Mouse (Mus musculus): ENCODE results near the gene Foxg1.

Gene Foxg1

GRCm38 (mm10) chr12:49389666-49390065 is 7.2 kb downstream of the Foxg1 start:
- H3K36me3 ChIP-seq (ENCODE audit: insufficient read depth, low read length) = no peaks in the 10 kb centered on the region
- no peak overlapping the region for H3K4me3 ChIP-seq (replicated peaks; ENCODE audit: low read length)

GRCm38 (mm10) chr12:49390257-49390656 is 7.8 kb downstream of the Foxg1 start:
- Histone ChIP-seq H3K27me3 (ENCODE audit: insufficient read depth, low read length) (peaks cover 64% of the 10 kb centered on the region), H3K4me3 (replicated peaks; ENCODE audit: low read length) (no peak overlapping the region), H3K36me3 (ENCODE audit: insufficient read depth, low read length) (no peaks in the 10 kb centered on the region), H3K4me1 (replicated peaks; ENCODE audit: low read depth, low read length) (peaks cover 11% of the 10 kb centered on the region), H3K9me3 (ENCODE audit: low read length) (no peaks in the 10 kb centered on the region)
- TF ChIP-seq CTCF (conservative IDR thresholded peaks at IDR 0.05; ENCODE audit: low read length) = no peak
- TF ChIP-seq NANOG (IDR thresholded peaks at IDR 0.05; ENCODE audit: borderline replicate concordance, low read length) = no peak
- TF ChIP-seq POU5F1 (IDR thresholded peaks at IDR 0.05; ENCODE audit: borderline replicate concordance, low read length) = no peak

More at GRCm38 (mm10) chr12:49389666-49390065, 7.2 kb downstream of the Foxg1 start:
- TF ChIP-seq CTCF (conservative IDR thresholded peaks at IDR 0.05; ENCODE audit: low read length) = no peak
- no peak for TF ChIP-seq POU5F1 (IDR thresholded peaks at IDR 0.05; ENCODE audit: borderline replicate concordance, low read length)
- no peak for TF ChIP-seq NANOG (IDR thresholded peaks at IDR 0.05; ENCODE audit: borderline replicate concordance, low read length)
- Histone ChIP-seq H3K27me3 (ENCODE audit: insufficient read depth, low read length) (peaks cover 64% of the 10 kb centered on the region), H3K9me3 (ENCODE audit: low read length) (no peaks in the 10 kb centered on the region), H3K4me1 (replicated peaks; ENCODE audit: low read depth, low read length) (peaks cover 9% of the 10 kb centered on the region)

- Histone ChIP-seq H3K36me3 (ENCODE audit: insufficient read depth, low read length) (no peaks in the 10 kb centered on the region), H3K4me1 (replicated peaks; ENCODE audit: low read depth, low read length) (peaks cover 7% of the 10 kb centered on the region), H3K27me3 (ENCODE audit: insufficient read depth, low read length) (peaks cover 59% of the 10 kb centered on the region), H3K4me3 (replicated peaks; ENCODE audit: low read length) (peak overlapping the region; percentile 55), H3K9me3 (ENCODE audit: low read length) (no peaks in the 10 kb centered on the region)
- TF ChIP-seq CTCF (conservative IDR thresholded peaks at IDR 0.05; ENCODE audit: low read length) = no peak
- no peak for TF ChIP-seq NANOG (IDR thresholded peaks at IDR 0.05; ENCODE audit: borderline replicate concordance, low read length)
- no peak for TF ChIP-seq POU5F1 (IDR thresholded peaks at IDR 0.05; ENCODE audit: borderline replicate concordance, low read length)
Measured at GRCm38 (mm10) chr12:49390926-49391304, 8.5 kb downstream of the Foxg1 start.

- H3K36me3 ChIP-seq (ENCODE audit: insufficient read depth, low read length) = no peaks in the 10 kb centered on the region
- H3K9me3 ChIP-seq (ENCODE audit: low read length) = no peaks in the 10 kb centered on the region
- H3K4me3 ChIP-seq (replicated peaks; ENCODE audit: low read length) = peak overlapping the region; percentile 55
- TF ChIP-seq CTCF (conservative IDR thresholded peaks at IDR 0.05; ENCODE audit: low read length) (peak; percentile 19; the same call in 1 of the 2 replicates), POU5F1 (IDR thresholded peaks at IDR 0.05; ENCODE audit: borderline replicate concordance, low read length) (no peak)
- peaks cover 56% of the 10 kb centered on the region for H3K27me3 ChIP-seq (ENCODE audit: insufficient read depth, low read length)
- H3K4me1 ChIP-seq (replicated peaks; ENCODE audit: low read depth, low read length) = peaks cover 7% of the 10 kb centered on the region
Measured at GRCm38 (mm10) chr12:49391305-49392040, 9.0 kb downstream of the Foxg1 start.

GRCm38 (mm10) chr12:49392041-49392390 is 9.6 kb downstream of the Foxg1 start:
- no peaks in the 10 kb centered on the region for H3K36me3 ChIP-seq (ENCODE audit: insufficient read depth, low read length)
- H3K4me1 ChIP-seq (replicated peaks; ENCODE audit: low read depth, low read length) = peaks cover 7% of the 10 kb centered on the region
- no peaks in the 10 kb centered on the region for H3K9me3 ChIP-seq (ENCODE audit: low read length)
- no peak overlapping the region for H3K4me3 ChIP-seq (replicated peaks; ENCODE audit: low read length)
- H3K27me3 ChIP-seq (ENCODE audit: insufficient read depth, low read length) = peaks cover 60% of the 10 kb centered on the region
- TF ChIP-seq POU5F1 (IDR thresholded peaks at IDR 0.05; ENCODE audit: borderline replicate concordance, low read length) = no peak
- no peak for TF ChIP-seq NANOG (IDR thresholded peaks at IDR 0.05; ENCODE audit: borderline replicate concordance, low read length)
- no peak for TF ChIP-seq CTCF (conservative IDR thresholded peaks at IDR 0.05; ENCODE audit: low read length)

- H3K4me3 ChIP-seq (replicated peaks; ENCODE audit: low read length) = no peak overlapping the region
- TF ChIP-seq POU5F1 (IDR thresholded peaks at IDR 0.05; ENCODE audit: borderline replicate concordance, low read length) (no peak), CTCF (conservative IDR thresholded peaks at IDR 0.05; ENCODE audit: low read length) (no peak), NANOG (IDR thresholded peaks at IDR 0.05; ENCODE audit: borderline replicate concordance, low read length) (no peak)
- H3K4me1 ChIP-seq (replicated peaks; ENCODE audit: low read depth, low read length) = peaks cover 7% of the 10 kb centered on the region
- H3K27me3 ChIP-seq (ENCODE audit: insufficient read depth, low read length) = peaks cover 65% of the 10 kb centered on the region
- no peaks in the 10 kb centered on the region for H3K9me3 ChIP-seq (ENCODE audit: low read length)
- no peaks in the 10 kb centered on the region for H3K36me3 ChIP-seq (ENCODE audit: insufficient read depth, low read length)
Measured at GRCm38 (mm10) chr12:49392876-49393275, 10.4 kb downstream of the Foxg1 start.

GRCm38 (mm10) chr12:49393639-49394038 is 11.2 kb downstream of the Foxg1 start:
- no peak for TF ChIP-seq CTCF (conservative IDR thresholded peaks at IDR 0.05; ENCODE audit: low read length)
- no peak for TF ChIP-seq POU5F1 (IDR thresholded peaks at IDR 0.05; ENCODE audit: borderline replicate concordance, low read length)
- TF ChIP-seq NANOG (IDR thresholded peaks at IDR 0.05; ENCODE audit: borderline replicate concordance, low read length) = no peak
- H3K4me1 ChIP-seq (replicated peaks; ENCODE audit: low read depth, low read length) = peaks cover 7% of the 10 kb centered on the region

GRCm38 (mm10) chr12:49394181-49394580 is 11.7 kb downstream of the Foxg1 start:
- H3K9me3 ChIP-seq (ENCODE audit: low read length) = no peaks in the 10 kb centered on the region
- no peaks in the 10 kb centered on the region for H3K36me3 ChIP-seq (ENCODE audit: insufficient read depth, low read length)
- no peak overlapping the region for H3K4me3 ChIP-seq (replicated peaks; ENCODE audit: low read length)
- peaks cover 69% of the 10 kb centered on the region for H3K27me3 ChIP-seq (ENCODE audit: insufficient read depth, low read length)
- H3K4me1 ChIP-seq (replicated peaks; ENCODE audit: low read depth, low read length) = peaks cover 7% of the 10 kb centered on the region
- no peak for TF ChIP-seq POU5F1 (IDR thresholded peaks at IDR 0.05; ENCODE audit: borderline replicate concordance, low read length)
- no peak for TF ChIP-seq NANOG (IDR thresholded peaks at IDR 0.05; ENCODE audit: borderline replicate concordance, low read length)
- no peak for TF ChIP-seq CTCF (conservative IDR thresholded peaks at IDR 0.05; ENCODE audit: low read length)

More at GRCm38 (mm10) chr12:49393639-49394038, 11.2 kb downstream of the Foxg1 start:
- Histone ChIP-seq H3K9me3 (ENCODE audit: low read length) (no peaks in the 10 kb centered on the region), H3K27me3 (ENCODE audit: insufficient read depth, low read length) (peaks cover 67% of the 10 kb centered on the region), H3K4me3 (replicated peaks; ENCODE audit: low read length) (no peak overlapping the region), H3K36me3 (ENCODE audit: insufficient read depth, low read length) (no peaks in the 10 kb centered on the region)

GRCm38 (mm10) chr12:49394836-49395235 is 12.4 kb downstream of the Foxg1 start:
- Histone ChIP-seq H3K4me3 (replicated peaks; ENCODE audit: low read length) (no peak overlapping the region), H3K36me3 (ENCODE audit: insufficient read depth, low read length) (no peaks in the 10 kb centered on the region), H3K4me1 (replicated peaks; ENCODE audit: low read depth, low read length) (peaks cover 7% of the 10 kb centered on the region), H3K27me3 (ENCODE audit: insufficient read depth, low read length) (peaks cover 67% of the 10 kb centered on the region), H3K9me3 (ENCODE audit: low read length) (no peaks in the 10 kb centered on the region)
- no peak for TF ChIP-seq POU5F1 (IDR thresholded peaks at IDR 0.05; ENCODE audit: borderline replicate concordance, low read length)
- no peak for TF ChIP-seq CTCF (conservative IDR thresholded peaks at IDR 0.05; ENCODE audit: low read length)
- no peak for TF ChIP-seq NANOG (IDR thresholded peaks at IDR 0.05; ENCODE audit: borderline replicate concordance, low read length)

Data from E14TG2a.4 (cell line).